15 mouse cellular contexts compared by ENCODE assay signal in genomic region chr2:179664171-179664608, GRCm38 (mm10).
DNase-seq lines count a peak whose midpoint lies in the region; ATAC-seq and TF ChIP-seq lines count a peak whose summit lies in the region.
"Had no signal": no experiment of that assay in that cellular context is flagged by ENCODE, and none has a peak within 500 bp of the region (broad histone marks: within the 10 kb centered on the region; RNA-seq: fewer than 3 reads in every experiment).

No protein-coding gene starts in this region.

- WGBS in kidney, embryonic 16.5 days: 66% methylated on average over 13 of the region's 13 CpGs
- WGBS in neural tube, embryonic 12.5 days: 72% methylated on average over 13 of the region's 13 CpGs
- WGBS in hindbrain, postnatal 0 days: 56% methylated on average over 13 of the region's 13 CpGs

- peaks cover 10% of the 10 kb centered on the region; the same call in 1 of the 2 replicates for H3K27me3 ChIP-seq in kidney, embryonic 16.5 days (ENCODE audit: insufficient read depth, low read length)
- peaks cover 36% of the 10 kb centered on the region for H3K27me3 ChIP-seq in neural tube, embryonic 12.5 days (replicated peaks)
- H3K27me3 ChIP-seq in hindbrain, postnatal 0 days (ENCODE audit: insufficient read depth, low read length): no peaks in the 10 kb centered on the region; the same call in 1 of the 2 replicates

- H3K9ac ChIP-seq in kidney, embryonic 16.5 days (replicated peaks; ENCODE audit: low read length): no peak overlapping the region
- H3K9ac ChIP-seq in neural tube, embryonic 12.5 days: no peak overlapping the region
- H3K9ac ChIP-seq in hindbrain, postnatal 0 days (replicated peaks; ENCODE audit: low read length): no peak overlapping the region
- H3K9ac ChIP-seq: stomach, embryonic 15.5 days had no signal

- 0 out of 2 replicates have a peak, but pooled peaks have one; percentile 47 for ATAC-seq in kidney, embryonic 16.5 days (ENCODE audit: low FRiP score, low TSS enrichment)
- peak; percentile 58 for ATAC-seq in neural tube, embryonic 12.5 days (ENCODE audit: low FRiP score, low read depth)
- ATAC-seq in hindbrain, postnatal 0 days: peak; percentile 87
- ATAC-seq: intestine, embryonic 16.5 days; Patski had no signal

- H3K36me3 ChIP-seq in kidney, embryonic 16.5 days (ENCODE audit: insufficient read depth, low read length): no peaks in the 10 kb centered on the region
- H3K36me3 ChIP-seq in neural tube, embryonic 12.5 days: no peaks in the 10 kb centered on the region
- H3K36me3 ChIP-seq in hindbrain, postnatal 0 days (ENCODE audit: insufficient read depth, low read length): no peaks in the 10 kb centered on the region
- H3K36me3 ChIP-seq: stomach, embryonic 15.5 days had no signal

- H3K9me3 ChIP-seq in kidney, embryonic 16.5 days (ENCODE audit: low read length): 0 out of 2 replicates have a peak, but pooled peaks cover 2% of the 10 kb centered on the region
- no peaks in the 10 kb centered on the region for H3K9me3 ChIP-seq in neural tube, embryonic 12.5 days
- no peaks in the 10 kb centered on the region for H3K9me3 ChIP-seq in hindbrain, postnatal 0 days (ENCODE audit: low read length)
- H3K9me3 ChIP-seq: stomach, embryonic 15.5 days had no signal

- DNase-seq in kidney, adult 18-20 months: no peak
- no peak for DNase-seq in neural tube, embryonic 10.5 days (ENCODE audit: extremely low spot score, low spot score)
- peak; percentile 73 for DNase-seq in hindbrain, postnatal 0 days (ENCODE audit: low spot score)
- peak; percentile 41 for DNase-seq in retina, postnatal 1 day
- DNase-seq in gastrocnemius, adult 18-20 months (ENCODE audit: low spot score): no peak
- DNase-seq: cerebellum, adult 9-10 months; heart, adult 2 months; lung, postnatal 36 days; thymus, postnatal 14 days had no signal

- no peak overlapping the region for H3K4me3 ChIP-seq in kidney, embryonic 16.5 days (ENCODE audit: low read length)
- H3K4me3 ChIP-seq in neural tube, embryonic 12.5 days: no peak overlapping the region
- no peak overlapping the region for H3K4me3 ChIP-seq in hindbrain, postnatal 0 days (ENCODE audit: low read length)
- H3K4me3 ChIP-seq: erythroblast, embryonic 14.5 days; heart, adult 2 months; stomach, embryonic 15.5 days had no signal

- H3K4me1 ChIP-seq in kidney, embryonic 16.5 days (ENCODE audit: insufficient read depth, low read length): peaks cover 10% of the 10 kb centered on the region
- H3K4me1 ChIP-seq in neural tube, embryonic 12.5 days: peaks cover 41% of the 10 kb centered on the region
- 0 out of 2 replicates have a peak, but pooled peaks cover 4% of the 10 kb centered on the region for H3K4me1 ChIP-seq in hindbrain, postnatal 0 days (ENCODE audit: insufficient read depth, low read length)
- H3K4me1 ChIP-seq: stomach, embryonic 15.5 days had no signal

- TF ChIP-seq CTCF in hindbrain, postnatal 0 days (IDR thresholded peaks at IDR 0.05; ENCODE audit: low read depth): no peak

- H3K4me2 ChIP-seq in kidney, embryonic 16.5 days (replicated peaks; ENCODE audit: low read depth, low read length): no peak overlapping the region
- no peak overlapping the region for H3K4me2 ChIP-seq in neural tube, embryonic 12.5 days (replicated peaks)
- no peak overlapping the region for H3K4me2 ChIP-seq in hindbrain, postnatal 0 days (ENCODE audit: low read depth, low read length)
- H3K4me2 ChIP-seq: stomach, embryonic 15.5 days had no signal

- H3K27ac ChIP-seq in kidney, embryonic 16.5 days (ENCODE audit: low read length): no peak overlapping the region
- no peak overlapping the region for H3K27ac ChIP-seq in neural tube, embryonic 12.5 days
- H3K27ac ChIP-seq in hindbrain, postnatal 0 days: no peak overlapping the region
- H3K27ac ChIP-seq: heart, adult 2 months; stomach, embryonic 15.5 days had no signal

Comparison
In these comparisons a context has a peak if more than half of its experiments do, and no peak if none do; other contexts are left out.
1. DNase-seq: peak in hindbrain, postnatal 0 days (single experiment) and retina, postnatal 1 day (single experiment); none in kidney, adult 18-20 months (single experiment), neural tube, embryonic 10.5 days (single experiment) and gastrocnemius, adult 18-20 months (single experiment).
2. Peak in every context shown above with its lines, with median percentiles within 50 percentile points of each other: ATAC-seq.